Mouse (Mus musculus) G1E-ER4 (cell line): ENCODE measurements around the gene Mknk2. TPM values are rescaled to one million over a fixed set of nuclear protein-coding genes. Genes with fewer than 3 reads are reported as not detected.

Experiments
- GATA1 ChIP-seq: IDR thresholded peaks from one replicate; pipeline ENCODE4 v1.8.0; 2012; ENCODE audit warnings: low read length, inconsistent platforms
- polyA plus RNA-seq: library from polyadenylated mRNA; stranded (reverse); fragments of >175 nt; gene quantifications from 2 replicates; pipeline ENCODE4 v1.2.3, GENCODE M21; 2012

Gene Mknk2
- polyA plus RNA-seq, 1 experiment: 459 TPM

- TF ChIP-seq GATA1: no peak
Measured at GRCm38 (mm10) chr10:80695801-80696501, 18.0 kb upstream of the Mknk2 start.

- no peak for TF ChIP-seq GATA1
Measured at GRCm38 (mm10) chr10:80695186-80695585, 17.3 kb upstream of the Mknk2 start.

- TF ChIP-seq GATA1: no peak
Measured at GRCm38 (mm10) chr10:80694159-80694938, 16.4 kb upstream of the Mknk2 start.

- TF ChIP-seq GATA1: no peak
Measured at GRCm38 (mm10) chr10:80693401-80694045, 15.6 kb upstream of the Mknk2 start.

- TF ChIP-seq GATA1: no peak
Measured at GRCm38 (mm10) chr10:80692249-80693165, 14.6 kb upstream of the Mknk2 start.

GRCm38 (mm10) chr10:80687850-80688249 is 9.9 kb upstream of the Mknk2 start:
- TF ChIP-seq GATA1: no peak

- no peak for TF ChIP-seq GATA1
Measured at GRCm38 (mm10) chr10:80686617-80687016, 8.7 kb upstream of the Mknk2 start.

GRCm38 (mm10) chr10:80684984-80685383 is 7.1 kb upstream of the Mknk2 start:
- TF ChIP-seq GATA1: no peak

- no peak for TF ChIP-seq GATA1
Measured at GRCm38 (mm10) chr10:80684214-80684613, 6.3 kb upstream of the Mknk2 start.

GRCm38 (mm10) chr10:80683647-80684046 is 5.7 kb upstream of the Mknk2 start:
- TF ChIP-seq GATA1: no peak

GRCm38 (mm10) chr10:80682003-80682402 is 4.1 kb upstream of the Mknk2 start:
- no peak for TF ChIP-seq GATA1

- no peak for TF ChIP-seq GATA1
Measured at GRCm38 (mm10) chr10:80680260-80680696, 2.4 kb upstream of the Mknk2 start.

GRCm38 (mm10) chr10:80679556-80680259 is 1.8 kb upstream of the Mknk2 start:
- TF ChIP-seq GATA1: no peak

- no peak for TF ChIP-seq GATA1
Measured at GRCm38 (mm10) chr10:80678601-80679377, 877 bp upstream of the Mknk2 start.
